In genomic region chr19:47121054-47121453, GRCm38 (mm10) we compare ENCODE assay signal across 9 mouse cellular contexts. TPM values are rescaled to one million over a fixed set of nuclear protein-coding genes. Genes with fewer than 3 reads are reported as not detected.
DNase-seq lines count a peak whose midpoint lies in the region; ATAC-seq and TF ChIP-seq lines count a peak whose summit lies in the region.
"Had no signal": no experiment of that assay in that cellular context is flagged by ENCODE, and none has a peak within 500 bp of the region (broad histone marks: within the 10 kb centered on the region; RNA-seq: fewer than 3 reads in every experiment).

No protein-coding gene starts in this region.

- no peak overlapping the region for H3K4me3 ChIP-seq in liver, embryonic 14.5 days (ENCODE audit: insufficient read depth in 1 of 2, low read depth in 2 of 2, low read length in 2 of 2)
- no peak overlapping the region for H3K4me3 ChIP-seq in liver, embryonic 12.5 days
- no peak overlapping the region for H3K4me3 ChIP-seq in cortical plate, adult 2 months (ENCODE audit: insufficient read depth, low read length)
- H3K4me3 ChIP-seq: heart, embryonic 15.5 days had no signal

- DNase-seq in cerebellum, postnatal 14 days: peak; percentile 34 to 48
- no peak for DNase-seq in cerebellum, adult 18-20 months
- DNase-seq in liver, embryonic 14.5 days (ENCODE audit: low read depth in 3 of 3, low spot score in 3 of 3): peak in 1 of 3 experiments; percentile 11
- peak; percentile 46 for DNase-seq in naive thymus-derived CD4-positive, alpha-beta T cell, adult 2 months (ENCODE audit: low read depth)
- DNase-seq in urinary bladder, postnatal 10 days (ENCODE audit: low spot score): no peak
- no peak for DNase-seq in ovary, postnatal 14 days (ENCODE audit: low spot score)

- no peak for ATAC-seq in liver, embryonic 14.5 days (ENCODE audit: insufficient read depth)
- ATAC-seq in liver, embryonic 12.5 days: no peak

- no peak for TF ChIP-seq POLR2A in cortical plate, adult 2 months (IDR thresholded peaks at IDR 0.05; ENCODE audit: extremely low read depth, insufficient read depth, low read length)

- no peaks in the 10 kb centered on the region for H3K4me1 ChIP-seq in liver, embryonic 14.5 days (replicated peaks; ENCODE audit: control insufficient read depth in 2 of 2, insufficient read depth in 2 of 2, low read length in 1 of 2)
- no peaks in the 10 kb centered on the region for H3K4me1 ChIP-seq in liver, embryonic 12.5 days
- no peaks in the 10 kb centered on the region for H3K4me1 ChIP-seq in cortical plate, adult 2 months (ENCODE audit: control insufficient read depth, insufficient read depth, low read length)

- no peak overlapping the region for H3K9ac ChIP-seq in liver, embryonic 14.5 days (replicated peaks)
- no peak overlapping the region for H3K9ac ChIP-seq in liver, embryonic 12.5 days
- H3K9ac ChIP-seq: heart, embryonic 15.5 days had no signal

- no peak overlapping the region for H3K4me2 ChIP-seq in liver, embryonic 14.5 days (ENCODE audit: low read depth)
- H3K4me2 ChIP-seq in liver, embryonic 12.5 days: no peak overlapping the region
- H3K4me2 ChIP-seq: heart, embryonic 15.5 days had no signal

- H3K27me3 ChIP-seq in liver, embryonic 14.5 days (ENCODE audit: control insufficient read depth, insufficient read depth, low read length): no peaks in the 10 kb centered on the region
- no peaks in the 10 kb centered on the region for H3K27me3 ChIP-seq in liver, embryonic 12.5 days (replicated peaks)
- H3K27me3 ChIP-seq: heart, embryonic 15.5 days had no signal

- H3K9me3 ChIP-seq in liver, embryonic 14.5 days (ENCODE audit: control insufficient read depth, low read length): no peaks in the 10 kb centered on the region
- H3K9me3 ChIP-seq in liver, embryonic 12.5 days (replicated peaks): no peaks in the 10 kb centered on the region
- H3K9me3 ChIP-seq: heart, embryonic 15.5 days had no signal

- peaks cover 28% of the 10 kb centered on the region for H3K36me3 ChIP-seq in liver, embryonic 14.5 days (replicated peaks; ENCODE audit: control insufficient read depth, insufficient read depth, low read depth)
- peaks cover 95% of the 10 kb centered on the region for H3K36me3 ChIP-seq in liver, embryonic 12.5 days

- no peak for TF ChIP-seq EP300 in liver, embryonic 14.5 days (IDR thresholded peaks at IDR 0.05; ENCODE audit: low read depth)

- peak; percentile 81 for TF ChIP-seq CTCF in liver, embryonic 14.5 days (IDR thresholded peaks at IDR 0.05; ENCODE audit: low read depth)
- peak; percentile 76; the same call in 1 of the 2 replicates for TF ChIP-seq CTCF in cortical plate, adult 2 months (IDR thresholded peaks at IDR 0.05; ENCODE audit: extremely low read depth, insufficient read depth, low read length)

- 35% methylated on average over 4 of the region's 4 CpGs for WGBS in liver, embryonic 14.5 days (ENCODE audit: insufficient replicate concordance)
- WGBS in liver, embryonic 12.5 days (ENCODE audit: insufficient replicate concordance): 39% methylated on average over 4 of the region's 4 CpGs

- H3K27ac ChIP-seq in liver, embryonic 14.5 days: no peak overlapping the region
- no peak overlapping the region for H3K27ac ChIP-seq in liver, embryonic 12.5 days
- no peak overlapping the region for H3K27ac ChIP-seq in cortical plate, adult 2 months (ENCODE audit: insufficient read depth, low read length)
- H3K27ac ChIP-seq: heart, embryonic 15.5 days had no signal

RNA-seq across cellular contexts. Expression of gene Calhm2, which starts 17.0 kb away (rescaled TPM):
- 1.4 and 1.5 TPM in 2 replicates for polyA plus RNA-seq in liver, embryonic 14.5 days (2012; rRNA removed)
- polyA plus RNA-seq in liver, embryonic 14.5 days (2014; fragmentation: Nextera tagmentation; extraction: Ambion mirVana): 0.29 and 0.48 TPM in 2 replicates
- polyA plus RNA-seq in liver, embryonic 12.5 days (2016; fragmentation: Nextera tagmentation; extraction: Ambion mirVana): 1.9 and 2.4 TPM in 2 replicates
- polyA plus RNA-seq in cortical plate, adult 2 months (2012; rRNA removed): 4.6 and 5.3 TPM in 2 replicates

RNA-seq across cellular contexts. Expression of gene Calhm1, which starts 23.0 kb away (rescaled TPM):
- not detected in 2 replicates for polyA plus RNA-seq in liver, embryonic 14.5 days (2012; rRNA removed)
- polyA plus RNA-seq in liver, embryonic 14.5 days (2014; fragmentation: Nextera tagmentation; extraction: Ambion mirVana): not detected in 2 replicates
- polyA plus RNA-seq in liver, embryonic 12.5 days (2016; fragmentation: Nextera tagmentation; extraction: Ambion mirVana): not detected in 2 replicates
- not detected in 2 replicates for polyA plus RNA-seq in cortical plate, adult 2 months (2012; rRNA removed)
- polyA plus RNA-seq: heart, embryonic 15.5 days had no signal

RNA-seq across cellular contexts. Expression of gene Pdcd11, which starts 30.5 kb away (rescaled TPM):
- polyA plus RNA-seq in liver, embryonic 14.5 days (2012; rRNA removed): 5.2 and 8.0 TPM in 2 replicates
- polyA plus RNA-seq in liver, embryonic 14.5 days (2014; fragmentation: Nextera tagmentation; extraction: Ambion mirVana): 3.5 and 4.5 TPM in 2 replicates
- polyA plus RNA-seq in liver, embryonic 12.5 days (2016; fragmentation: Nextera tagmentation; extraction: Ambion mirVana): 10.9 and 11.7 TPM in 2 replicates
- 11.3 and 12.2 TPM in 2 replicates for polyA plus RNA-seq in cortical plate, adult 2 months (2012; rRNA removed)

RNA-seq across cellular contexts. Expression of gene Usmg5, which starts 30.6 kb away (rescaled TPM):
- polyA plus RNA-seq in liver, embryonic 14.5 days (2012; rRNA removed): 351 and 427 TPM in 2 replicates
- 916 and 969 TPM in 2 replicates for polyA plus RNA-seq in liver, embryonic 14.5 days (2014; fragmentation: Nextera tagmentation; extraction: Ambion mirVana)
- 984 and 997 TPM in 2 replicates for polyA plus RNA-seq in liver, embryonic 12.5 days (2016; fragmentation: Nextera tagmentation; extraction: Ambion mirVana)
- polyA plus RNA-seq in cortical plate, adult 2 months (2012; rRNA removed): 897 and 1,011 TPM in 2 replicates

RNA-seq across cellular contexts. Expression of gene Calhm3, which starts 36.5 kb away (rescaled TPM):
- polyA plus RNA-seq in liver, embryonic 14.5 days (2012; rRNA removed): not detected in 2 replicates
- polyA plus RNA-seq in liver, embryonic 14.5 days (2014; fragmentation: Nextera tagmentation; extraction: Ambion mirVana): not detected in 2 replicates
- polyA plus RNA-seq in liver, embryonic 12.5 days (2016; fragmentation: Nextera tagmentation; extraction: Ambion mirVana): not detected in 2 replicates
- 0.10 TPM in 1 of 2 replicates, not detected in the other for polyA plus RNA-seq in cortical plate, adult 2 months (2012; rRNA removed)
- polyA plus RNA-seq: heart, embryonic 15.5 days had no signal

Comparison
In these comparisons a context has a peak if more than half of its experiments do, and no peak if none do; other contexts are left out.
1. DNase-seq: peak in cerebellum, postnatal 14 days (2 of 2) and naive thymus-derived CD4-positive, alpha-beta T cell, adult 2 months (single experiment); none in cerebellum, adult 18-20 months (0 of 2), urinary bladder, postnatal 10 days (single experiment) and ovary, postnatal 14 days (single experiment).